ENCODE assay signal across 8 mouse cellular contexts in the genomic region with DNA sequence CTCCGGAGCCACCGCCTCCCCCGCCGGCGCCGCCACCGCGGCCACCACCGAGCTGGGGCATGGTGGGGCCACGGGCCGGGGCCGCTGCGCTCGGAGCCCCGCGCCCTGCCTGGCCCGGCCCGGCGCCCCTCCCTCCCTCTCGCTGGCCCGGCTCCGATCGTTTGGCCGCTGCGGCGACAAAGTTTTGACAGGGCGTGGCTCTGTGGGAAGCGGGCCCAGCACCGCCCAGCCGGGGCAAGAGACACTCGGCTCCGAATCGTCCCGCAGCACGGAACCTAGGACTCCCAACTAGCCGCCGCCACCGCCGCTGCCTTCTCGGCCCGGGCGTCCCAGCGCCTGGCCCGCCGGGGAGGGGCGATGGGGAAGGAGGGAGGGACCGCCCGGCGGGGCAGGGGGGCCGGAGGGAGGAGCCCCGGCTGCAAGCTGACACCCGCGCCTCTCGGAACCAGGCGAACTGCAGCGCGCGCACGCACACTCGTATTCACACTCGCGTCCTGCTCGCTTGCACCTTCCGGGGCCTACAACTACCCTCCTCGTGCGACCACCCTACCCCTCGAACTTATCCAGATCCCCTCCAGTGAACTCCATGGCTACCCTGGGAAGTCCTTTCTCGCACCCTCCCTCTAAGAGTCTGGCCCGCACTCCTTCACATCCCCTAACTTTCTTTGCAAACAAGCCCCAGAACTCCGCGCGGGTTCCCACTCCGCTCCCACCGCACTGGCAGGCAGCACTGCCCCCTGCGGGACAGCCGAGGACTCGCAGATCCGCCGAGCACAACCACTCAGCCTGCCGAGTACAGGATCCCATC. TPM values are rescaled to one million over a fixed set of nuclear protein-coding genes. Genes with fewer than 3 reads are reported as not detected.
DNase-seq lines count a peak whose midpoint lies in the region; ATAC-seq and TF ChIP-seq lines count a peak whose summit lies in the region.

A gene (minus strand): TSS at position 363 of the 808 bp plus-strand sequence.

- peak within 1 kb of the TSS; percentile 90 to 97 for H3K4me3 ChIP-seq in ES-E14 (ENCODE audit: insufficient read depth in 1 of 2, low read depth in 1 of 2, low read length in 2 of 2, poor library complexity in 1 of 2, severe bottlenecking in 1 of 2)
- peak within 1 kb of the TSS; percentile 69 for H3K4me3 ChIP-seq in lung, embryonic 14.5 days (ENCODE audit: low read depth, low read length)
- peak within 1 kb of the TSS; percentile 55 for H3K4me3 ChIP-seq in olfactory bulb, adult 2 months (ENCODE audit: insufficient read depth, low read depth, low read length)

- peaks cover 6% of the 10 kb centered on the region; the same call in 1 of the 2 replicates for H3K36me3 ChIP-seq in ES-E14 (ENCODE audit: control insufficient read depth, insufficient read depth, low read length, poor library complexity, severe bottlenecking)
- H3K36me3 ChIP-seq in lung, embryonic 14.5 days (ENCODE audit: insufficient read depth), result peaks cover 10% of the 10 kb centered on the region

- DNase-seq in ES-E14 (ENCODE audit: low read depth, low spot score), result peak; percentile 84
- DNase-seq in cerebellum, adult 8-10 months, result peak; percentile 58
- peak; percentile 69 to 83 for DNase-seq in layer of hippocampus, adult 8-10 months (ENCODE audit: low spot score in 2 of 2)
- peak; percentile 97 for DNase-seq in lung, embryonic 14.5 days
- DNase-seq in thymus, adult 18-20 months, result peak; percentile 64 to 68

- H3K27me3 ChIP-seq in lung, embryonic 14.5 days (ENCODE audit: insufficient read depth, low read length), result no peaks in the 10 kb centered on the region

- peak within 1 kb of the TSS; percentile 93 for H3K9ac ChIP-seq in ES-E14 (ENCODE audit: insufficient read depth, low read depth, low read length, poor library complexity, severe bottlenecking)
- peak within 1 kb of the TSS; percentile 89 for H3K9ac ChIP-seq in lung, embryonic 14.5 days

- under 1% methylated on average over 79 of the region's 80 CpGs for WGBS in lung, embryonic 14.5 days
- WGBS in olfactory bulb, adult 2 months, result 1% methylated on average over 72 of the region's 80 CpGs

- no peaks in the 10 kb centered on the region for H3K9me3 ChIP-seq in ES-E14 (ENCODE audit: control insufficient read depth, insufficient read depth, low read depth, low read length)
- no peaks in the 10 kb centered on the region for H3K9me3 ChIP-seq in lung, embryonic 14.5 days (ENCODE audit: low read depth, low read length)

- peak; percentile 99 for TF ChIP-seq CTCF in lung, embryonic 14.5 days (IDR thresholded peaks at IDR 0.05; ENCODE audit: low read depth)
- TF ChIP-seq CTCF in olfactory bulb, adult 2 months (IDR thresholded peaks at IDR 0.05; ENCODE audit: insufficient read depth, low read depth, low read length), result peak; percentile 95

- peaks cover 4 to 6% of the 10 kb centered on the region in 2 experiments; a peak in 2 of 4 replicates for H3K4me1 ChIP-seq in ES-E14 (ENCODE audit: control insufficient read depth in 2 of 2, insufficient read depth in 2 of 2, low read length in 2 of 2, poor library complexity in 1 of 2)
- H3K4me1 ChIP-seq in lung, embryonic 14.5 days (ENCODE audit: insufficient read depth), result peaks cover 9% of the 10 kb centered on the region
- H3K4me1 ChIP-seq in olfactory bulb, adult 2 months (ENCODE audit: control insufficient read depth, insufficient read depth, low read length), result peaks cover 17% of the 10 kb centered on the region

- in situ Hi-C loops in ES-E14 (cut with MboI; ENCODE audit: low sequenced_read_pairs in 2 of 2, unreplicated experiment in 2 of 2), result no loop called here

- TF ChIP-seq POLR2A in olfactory bulb, adult 2 months (IDR thresholded peaks at IDR 0.05; ENCODE audit: insufficient read depth, low read depth, low read length), result no peak

- H3K4me2 ChIP-seq in lung, embryonic 14.5 days, result peak within 1 kb of the TSS; percentile 68

- H3K27ac ChIP-seq in ES-E14 (ENCODE audit: insufficient read depth, low read depth, low read length, poor library complexity, severe bottlenecking), result peak within 1 kb of the TSS; percentile 92
- H3K27ac ChIP-seq in lung, embryonic 14.5 days (ENCODE audit: low read depth), result peak within 1 kb of the TSS; percentile 95
- no peak within 1 kb of the TSS for H3K27ac ChIP-seq in olfactory bulb, adult 2 months (ENCODE audit: insufficient read depth, low read depth, low read length)

- peak; percentile 91 for ATAC-seq in frontal cortex, adult (ENCODE audit: low TSS enrichment)
- peak; percentile 86 to 94 for ATAC-seq in hematopoietic stem cell, adult 5-6 weeks (replicated peaks in 1 of 2; ENCODE audit: insufficient read depth in 1 of 2, low FRiP score in 2 of 2, low TSS enrichment in 1 of 2, low read depth in 1 of 2, poor library complexity in 2 of 2, severe bottlenecking in 2 of 2)
- ATAC-seq in lung, embryonic 14.5 days (ENCODE audit: insufficient read depth), result peak; percentile 92

TF ChIP-seq in ES-E14, 5 proteins besides CTCF, POLR2A, EP300 and RAD21:
- no peak for TF ChIP-seq MAFK (IDR thresholded peaks at IDR 0.05; ENCODE audit: insufficient read depth, low read depth, low read length)
- peak; percentile 70 for TF ChIP-seq ZC3H11A (IDR thresholded peaks at IDR 0.05; ENCODE audit: borderline replicate concordance, low read depth, low read length)

RNA-seq across cellular contexts. Expression of the gene that starts here (rescaled TPM):
- 12.5 and 14.5 TPM in 2 replicates for total RNA-seq in ES-E14 (2012; rRNA removed)
- total RNA-seq in hematopoietic stem cell, adult 5-6 weeks (2017), result 0.25 and 0.50 TPM in 2 replicates
- total RNA-seq in layer of hippocampus, adult 8-10 months (2022), result 1 to 10 TPM; 1.7 to 4.4 (median 3.8) TPM
- polyA plus RNA-seq in lung, embryonic 14.5 days (2014; fragmentation: Nextera tagmentation; extraction: Ambion mirVana), result 38.3 and 41.1 TPM in 2 replicates
- not detected in 2 replicates for polyA plus RNA-seq in olfactory bulb, adult 2 months (2012; ENCODE audit: insufficient read depth, insufficient read length, low replicate concordance, missing spikeins)

Comparison
In these comparisons a context has a peak if more than half of its experiments do, and no peak if none do; other contexts are left out.
1. Peak in ATAC-seq in hematopoietic stem cell, adult 5-6 weeks; RNA of the gene not detected or under 1 TPM.